Mouse (Mus musculus) regulatory T cell (primary cell): ENCODE results near the gene Tnfsfm13.
"Not testable (repeated sequence)": the region's sequence is repeated elsewhere in the genome, so short reads cannot be mapped to it uniquely, and the experiment has no call there.

Experiments used
- in situ Hi-C: fragments of 300-600 bp; cut with MboI, MseI; formaldehyde crosslinking; loops from one replicate; pipeline ENCODE4 v1.15.1; 2025; ENCODE audit warnings: high pct_unique_total_duplicates

The Tnfsfm13 gene

GRCm38 (mm10) chr11:69695361-69696181, at the start of gene Tnfsfm13, which contains the start of gene Tnfsf12:
TSS of gene Tnfsfm13 (minus strand) at chr11:69696098.
TSS of gene Tnfsf12 (minus strand) at chr11:69695849.
- in situ Hi-C loops, result no loop called here

GRCm38 (mm10) chr11:69731408-69731807, 35.5 kb upstream of the Tnfsfm13 start:
- in situ Hi-C loops, result not testable (repeated sequence)

GRCm38 (mm10) chr11:69729063-69729462, 33.2 kb upstream of the Tnfsfm13 start:
- in situ Hi-C loops, result no loop called here

- in situ Hi-C loops, result no loop called here
Observed at GRCm38 (mm10) chr11:69725951-69726350, 30.1 kb upstream of the Tnfsfm13 start.

GRCm38 (mm10) chr11:69723074-69723473, 27.2 kb upstream of the Tnfsfm13 start:
- in situ Hi-C loops, result loop anchor here (5.0 kb wide), 1 partner anchor 36 kb away; the partner anchor contains the start of gene Tnfsf13

GRCm38 (mm10) chr11:69720852-69721251, 25.0 kb upstream of the Tnfsfm13 start:
- in situ Hi-C loops, result loop anchor here (5.0 kb wide), 1 partner anchor 34 kb away; the partner anchor contains the start of gene Tnfsf13

GRCm38 (mm10) chr11:69719423-69719822, 23.5 kb upstream of the Tnfsfm13 start:
- in situ Hi-C loops, result no loop called here

GRCm38 (mm10) chr11:69718661-69719060, 22.8 kb upstream of the Tnfsfm13 start:
- in situ Hi-C loops, result no loop called here

- in situ Hi-C loops, result no loop called here
Observed at GRCm38 (mm10) chr11:69716953-69717352, 21.1 kb upstream of the Tnfsfm13 start.

- in situ Hi-C loops, result no loop called here
Observed at GRCm38 (mm10) chr11:69715929-69716328, 20.0 kb upstream of the Tnfsfm13 start.

GRCm38 (mm10) chr11:69715482-69715881, 19.6 kb upstream of the Tnfsfm13 start:
- in situ Hi-C loops, result no loop called here

GRCm38 (mm10) chr11:69714636-69715329, 18.9 kb upstream of the Tnfsfm13 start:
- in situ Hi-C loops, result no loop called here

GRCm38 (mm10) chr11:69712954-69713672, 17.2 kb upstream of the Tnfsfm13 start:
- in situ Hi-C loops, result no loop called here

- in situ Hi-C loops, result no loop called here
Observed at GRCm38 (mm10) chr11:69711082-69711481, 15.2 kb upstream of the Tnfsfm13 start.

GRCm38 (mm10) chr11:69710470-69710869, 14.6 kb upstream of the Tnfsfm13 start:
- in situ Hi-C loops, result no loop called here

GRCm38 (mm10) chr11:69709554-69710446, 13.9 kb upstream of the Tnfsfm13 start:
- in situ Hi-C loops, result no loop called here

GRCm38 (mm10) chr11:69708614-69709265, 12.8 kb upstream of the Tnfsfm13 start:
- in situ Hi-C loops, result no loop called here

- in situ Hi-C loops, result no loop called here
Observed at GRCm38 (mm10) chr11:69707873-69708381, 12.0 kb upstream of the Tnfsfm13 start.

- in situ Hi-C loops, result no loop called here
Observed at GRCm38 (mm10) chr11:69707480-69707847, 11.6 kb upstream of the Tnfsfm13 start.

GRCm38 (mm10) chr11:69706775-69707479, 11.0 kb upstream of the Tnfsfm13 start:
- in situ Hi-C loops, result no loop called here
